Mouse (Mus musculus) heart, embryonic 11.5 days (tissue): ENCODE measurements around the gene Cnn2. TPM values are rescaled to one million over a fixed set of nuclear protein-coding genes. Genes with fewer than 3 reads are reported as not detected.

Experiments
- ATAC-seq: fragments of 200-750 bp; cut with Nextera tagmentation; replicated peaks from 2 replicates; pipeline ENCODE4 v1.8.0; 2017; ENCODE audit warnings: moderate library complexity; ENCODE audit not compliant: insufficient number of reproducible peaks, low FRiP score, low TSS enrichment
- H3K27ac ChIP-seq: fragments of 300-500 bp; sonication (generic); 2 replicates; pipeline ENCODE4 v1.5.1; 2014; ENCODE audit warnings: mild to moderate bottlenecking, low read depth, low read length
- H3K27me3 ChIP-seq: fragments of 300-500 bp; sonication (generic); 2 replicates; pipeline ENCODE4 v1.6.1; 2014; ENCODE audit warnings: mild to moderate bottlenecking, low read length, mixed read lengths; ENCODE audit not compliant: control insufficient read depth, insufficient read depth
- H3K36me3 ChIP-seq: fragments of 300-500 bp; sonication (generic); 2 replicates; pipeline ENCODE4 v1.6.1; 2014; ENCODE audit warnings: mild to moderate bottlenecking, low read length, moderate library complexity, mixed read lengths; ENCODE audit not compliant: control insufficient read depth, insufficient read depth
- H3K4me1 ChIP-seq: fragments of 300-500 bp; sonication (generic); 2 replicates; pipeline ENCODE4 v1.6.1; 2014; ENCODE audit warnings: low read length; ENCODE audit not compliant: control insufficient read depth, insufficient read depth
- H3K4me2 ChIP-seq: fragments of 300-500 bp; sonication (generic); 2 replicates; pipeline ENCODE4 v1.6.1; 2014; ENCODE audit warnings: mild to moderate bottlenecking, moderate library complexity
- H3K4me3 ChIP-seq: fragments of 300-500 bp; sonication (generic); 2 replicates; pipeline ENCODE4 v1.5.1; 2014; ENCODE audit warnings: low read depth, low read length
- H3K9ac ChIP-seq: fragments of 300-500 bp; sonication (generic); 2 replicates; pipeline ENCODE4 v1.6.1; 2014; ENCODE audit warnings: mild to moderate bottlenecking, low read depth, low read length, moderate library complexity
- H3K9me3 ChIP-seq: fragments of 300-500 bp; sonication (generic); replicated peaks from 2 replicates; pipeline ENCODE4 v1.6.1; 2016; ENCODE audit warnings: low read length; ENCODE audit not compliant: control insufficient read depth
- WGBS: fragments of 180-500 bp; shearing (Covaris S2); extraction: QIAGEN DNeasy Blood & Tissue Kit; methylation state at CpG from one replicate; pipeline ENCODE4 v1.1.7; 2014; ENCODE audit not compliant: insufficient replicate concordance; 5-methylcytosine and 5-hydroxymethylcytosine counted together
- polyA plus RNA-seq: library from polyadenylated mRNA; unstranded; fragments of >200 nt; fragmentation: Nextera tagmentation; extraction: Ambion mirVana; gene quantifications from 2 replicates; pipeline ENCODE4 v1.2.1, GENCODE M21; 2014

The Cnn2 gene
- polyA plus RNA-seq, 1 experiment from 2014 or later: 405 TPM

DNA sequence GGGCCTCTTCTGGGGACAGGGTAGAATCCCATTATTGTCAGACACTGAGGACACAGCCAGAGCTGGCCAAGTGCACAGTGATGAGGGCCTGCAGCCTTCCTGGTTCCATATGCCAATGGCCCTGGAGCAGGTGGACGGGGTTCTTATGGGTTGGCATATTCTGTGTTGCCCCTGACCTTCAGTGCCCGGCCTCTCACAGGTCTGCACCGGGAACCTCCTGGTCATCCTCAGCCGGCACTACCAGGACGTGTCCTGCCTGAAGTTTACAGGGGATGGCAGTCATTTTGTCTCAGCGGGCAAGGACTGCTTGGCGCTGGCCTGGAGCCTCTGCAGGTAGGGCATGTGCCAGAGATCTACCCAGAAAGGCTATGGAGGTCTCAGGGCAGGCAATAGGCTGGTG is 23.7 kb upstream of the Cnn2 start:
- H3K36me3 ChIP-seq: peaks cover 32% of the 10 kb centered on the region

GRCm38 (mm10) chr10:79965325-79965724 is 23.1 kb upstream of the Cnn2 start:
- Histone ChIP-seq H3K4me1 (peaks cover 9% of the 10 kb centered on the region), H3K9me3 (no peaks in the 10 kb centered on the region), H3K36me3 (peaks cover 32% of the 10 kb centered on the region)

More for the DNA sequence above, 23.7 kb upstream of the Cnn2 start:
- no peak overlapping the region for H3K27ac ChIP-seq
- H3K4me2 ChIP-seq: no peak overlapping the region
- H3K4me3 ChIP-seq: no peak overlapping the region
- H3K4me1 ChIP-seq: peaks cover 9% of the 10 kb centered on the region
- WGBS: 90% methylated on average over 7 of the region's 7 CpGs
- H3K9me3 ChIP-seq: no peaks in the 10 kb centered on the region
- H3K27me3 ChIP-seq: peaks cover 9% of the 10 kb centered on the region
- H3K9ac ChIP-seq: no peak overlapping the region
- no peak for ATAC-seq

DNA sequence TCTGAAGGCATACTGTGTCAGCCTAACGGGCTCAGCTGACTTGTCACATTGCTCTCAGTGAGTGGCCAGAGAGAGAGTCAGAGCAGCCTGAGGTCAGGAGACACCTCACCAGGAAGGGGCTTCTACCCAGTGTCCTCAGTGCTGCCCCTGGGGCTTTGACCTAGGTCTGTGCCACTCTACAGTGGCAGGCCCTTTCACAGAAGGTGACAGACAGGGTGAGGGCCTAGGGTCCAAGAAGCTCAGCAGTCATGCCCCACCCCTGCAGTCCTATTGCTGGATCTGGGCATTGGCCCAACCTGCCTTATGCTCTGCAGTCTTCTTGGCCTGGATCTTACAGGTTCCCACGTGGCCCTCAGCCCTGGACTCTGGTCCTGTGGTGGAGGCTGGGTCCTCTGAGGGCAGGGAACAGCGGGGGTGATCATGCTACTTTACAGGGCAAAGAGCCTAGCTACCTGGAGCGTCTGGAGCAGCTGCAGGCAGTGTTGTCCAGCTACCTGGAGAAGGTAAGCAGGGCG is 21.4 kb upstream of the Cnn2 start:
- Histone ChIP-seq H3K4me2 (no peak overlapping the region), H3K4me1 (peaks cover 8% of the 10 kb centered on the region), H3K4me3 (no peak overlapping the region), H3K9me3 (no peaks in the 10 kb centered on the region), H3K9ac (no peak overlapping the region), H3K36me3 (peaks cover 32% of the 10 kb centered on the region), H3K27me3 (peaks cover 29% of the 10 kb centered on the region), H3K27ac (no peak overlapping the region)
- WGBS: 87% methylated on average over 5 of the region's 5 CpGs
- no peak for ATAC-seq

More at GRCm38 (mm10) chr10:79965325-79965724, 23.1 kb upstream of the Cnn2 start:
- ATAC-seq: no peak
- no peak overlapping the region for H3K4me2 ChIP-seq
- peaks cover 13% of the 10 kb centered on the region for H3K27me3 ChIP-seq
- H3K4me3 ChIP-seq: no peak overlapping the region
- no peak overlapping the region for H3K27ac ChIP-seq
- WGBS: 85% methylated on average over 5 of the region's 5 CpGs
- no peak overlapping the region for H3K9ac ChIP-seq

- Histone ChIP-seq H3K27ac (no peak overlapping the region), H3K27me3 (peaks cover 36% of the 10 kb centered on the region), H3K36me3 (peaks cover 29% of the 10 kb centered on the region), H3K4me2 (no peak overlapping the region), H3K4me3 (no peak overlapping the region), H3K9me3 (no peaks in the 10 kb centered on the region), H3K9ac (no peak overlapping the region; the same call in 1 of the 2 replicates), H3K4me1 (peaks cover 8% of the 10 kb centered on the region)
- WGBS: 94% methylated on average over 1 of the region's 1 CpGs
- no peak for ATAC-seq
Measured at GRCm38 (mm10) chr10:79968181-79968580, 20.2 kb upstream of the Cnn2 start.

- no peak overlapping the region for H3K4me3 ChIP-seq
- peaks cover 39% of the 10 kb centered on the region for H3K27me3 ChIP-seq
- peaks cover 8% of the 10 kb centered on the region for H3K4me1 ChIP-seq
- no peak overlapping the region for H3K4me2 ChIP-seq
- H3K9ac ChIP-seq: no peak overlapping the region
- 14% methylated on average over 3 of the region's 3 CpGs for WGBS
- no peak overlapping the region for H3K27ac ChIP-seq
- no peak for ATAC-seq
- H3K9me3 ChIP-seq: no peaks in the 10 kb centered on the region
- peaks cover 29% of the 10 kb centered on the region for H3K36me3 ChIP-seq
Measured at GRCm38 (mm10) chr10:79969124-79969568, 19.2 kb upstream of the Cnn2 start.

DNA sequence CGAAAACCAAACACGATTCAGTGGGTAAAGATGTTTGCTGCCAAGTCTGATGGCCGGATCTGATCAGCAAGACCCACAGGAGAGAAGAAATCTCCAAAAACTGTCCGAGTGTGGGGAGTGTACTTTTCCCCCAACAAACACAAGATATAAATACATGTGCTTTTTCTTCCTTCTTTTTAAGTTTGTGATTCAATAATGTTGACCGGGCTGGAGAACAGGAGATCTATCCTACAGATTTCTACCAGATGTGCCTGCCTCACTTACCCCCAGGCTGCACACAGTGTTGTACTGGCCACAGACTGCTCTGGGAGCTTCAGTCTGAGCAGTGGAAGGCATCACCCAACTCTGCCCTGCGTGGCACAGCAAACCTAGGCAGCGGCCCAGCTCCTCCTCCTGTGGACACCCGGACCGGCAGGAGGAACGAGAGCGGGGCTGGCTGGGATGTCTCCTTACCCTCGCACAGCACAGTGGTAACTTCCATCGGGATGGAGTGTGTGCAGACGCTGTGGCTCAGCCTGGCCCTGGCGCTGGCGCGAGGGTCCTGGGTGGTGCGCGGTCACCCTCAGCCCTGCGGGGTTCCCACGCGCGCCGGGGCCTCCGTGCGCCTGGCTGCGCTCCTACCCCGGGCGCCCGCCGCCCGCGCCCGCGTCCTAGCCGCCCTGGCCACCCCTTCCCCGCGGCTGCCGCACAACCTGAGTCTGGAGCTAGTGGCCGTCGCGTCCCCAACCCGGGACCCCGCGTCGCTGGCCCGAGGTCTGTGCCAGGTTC is 17.8 kb upstream of the Cnn2 start, which contains the start of gene Grin3b:
Grin3b (plus strand) TSS at position 301 of the 768 bp plus-strand sequence.
- 8% methylated on average over 41 of the region's 47 CpGs for WGBS
- Histone ChIP-seq H3K9me3 (no peaks in the 10 kb centered on the region), H3K9ac (peak within 1 kb of the TSS; percentile 63), H3K4me2 (peak within 1 kb of the TSS; percentile 93), H3K27ac (no peak within 1 kb of the TSS), H3K27me3 (peaks cover 39% of the 10 kb centered on the region), H3K4me1 (peaks cover 8% of the 10 kb centered on the region), H3K36me3 (peaks cover 31% of the 10 kb centered on the region), H3K4me3 (peak within 1 kb of the TSS; percentile 46)
- ATAC-seq: no peak

DNA sequence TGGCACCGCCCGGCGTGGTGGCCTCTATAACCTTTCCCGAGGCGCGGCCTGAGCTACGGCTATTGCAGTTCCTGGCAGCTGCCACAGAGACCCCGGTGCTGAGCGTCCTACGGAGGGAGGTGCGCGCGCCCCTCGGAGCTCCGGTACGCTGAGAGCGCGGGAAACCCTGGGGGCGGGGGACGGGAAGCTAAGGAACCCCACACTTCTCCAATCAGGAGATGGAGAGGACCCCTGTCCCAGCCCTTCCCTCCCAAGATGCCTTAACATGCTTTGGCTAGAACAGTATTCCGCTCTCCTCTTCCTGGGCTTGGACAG is 17.2 kb upstream of the Cnn2 start:
- H3K27me3 ChIP-seq: peaks cover 39% of the 10 kb centered on the region

GRCm38 (mm10) chr10:79972831-79973230 is 15.6 kb upstream of the Cnn2 start:
- Histone ChIP-seq H3K27ac (no peak overlapping the region), H3K4me3 (no peak overlapping the region), H3K4me2 (peak overlapping the region; percentile 9; the same call in 1 of the 2 replicates), H3K36me3 (peaks cover 31% of the 10 kb centered on the region), H3K9ac (no peak overlapping the region), H3K4me1 (peaks cover 8% of the 10 kb centered on the region), H3K27me3 (peaks cover 39% of the 10 kb centered on the region), H3K9me3 (no peaks in the 10 kb centered on the region)
- no peak for ATAC-seq
- 49% methylated on average over 14 of the region's 14 CpGs for WGBS

More for the DNA sequence above, 17.2 kb upstream of the Cnn2 start:
- peak overlapping the region; percentile 63 for H3K9ac ChIP-seq
- H3K4me3 ChIP-seq: peak overlapping the region; percentile 46
- 5% methylated on average over 21 of the region's 21 CpGs for WGBS
- H3K9me3 ChIP-seq: no peaks in the 10 kb centered on the region
- H3K4me1 ChIP-seq: peaks cover 8% of the 10 kb centered on the region
- peak overlapping the region; percentile 93 for H3K4me2 ChIP-seq
- no peak for ATAC-seq
- peaks cover 31% of the 10 kb centered on the region for H3K36me3 ChIP-seq
- H3K27ac ChIP-seq: no peak overlapping the region
